Mouse (Mus musculus): ENCODE measurements around the gene Foxo3.

DNA sequence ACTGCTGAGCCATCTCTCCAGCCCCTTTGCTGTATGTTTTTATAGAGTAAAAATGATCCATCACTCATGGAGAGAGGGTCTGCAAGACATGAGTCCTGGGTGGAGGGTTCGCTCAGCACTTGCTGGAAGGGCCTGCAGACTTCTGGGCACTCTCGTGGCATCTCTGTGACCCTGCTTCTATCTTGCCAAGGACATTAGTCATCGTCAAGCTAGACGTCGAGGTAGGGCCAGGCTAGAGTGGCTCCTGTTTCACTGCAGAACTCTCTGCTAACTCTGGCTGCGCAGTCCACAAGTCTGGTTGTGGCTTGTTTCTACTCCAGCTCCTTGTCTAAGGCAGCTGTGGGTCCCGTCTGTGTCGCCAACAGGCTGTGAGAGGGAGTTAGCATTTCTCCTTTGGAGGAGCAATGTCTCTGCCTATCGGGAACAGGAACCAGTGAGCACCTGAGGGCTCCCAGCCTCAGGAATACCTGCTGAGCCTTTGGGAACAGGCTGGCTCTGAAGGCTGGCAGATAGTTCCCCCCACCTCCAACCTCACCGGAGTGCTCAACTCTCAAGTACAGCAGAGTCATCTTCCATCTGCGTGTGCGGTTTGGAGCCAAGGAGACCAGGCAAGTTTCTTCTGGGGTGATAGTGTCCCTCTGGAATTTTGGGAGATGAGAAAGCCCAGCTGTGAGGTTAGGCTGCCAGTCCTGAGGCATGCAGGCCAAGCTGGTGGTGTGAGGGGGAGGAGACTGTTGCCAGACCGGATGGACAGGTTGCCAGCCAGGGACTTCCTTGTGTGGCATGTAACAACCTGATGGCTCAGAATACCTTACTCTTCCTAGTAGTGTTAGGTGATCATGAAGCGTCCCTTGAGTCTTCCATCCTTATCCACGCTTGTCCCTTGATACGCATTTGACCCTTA is 98.5 kb downstream of the Foxo3 start:
- TF ChIP-seq CTCF (IDR thresholded peaks at IDR 0.05; ENCODE audit: extremely low read depth, insufficient read depth, low read length) (no peak), POLR2A (IDR thresholded peaks at IDR 0.05; ENCODE audit: extremely low read depth, insufficient read depth, low read length) (no peak)

Measured in cortical plate, adult 2 months (tissue).